Mouse (Mus musculus): ENCODE results near the gene Lhfp. TPM values are rescaled to one million over a fixed set of nuclear protein-coding genes. Genes with fewer than 3 reads are reported as not detected.

The Lhfp gene
- total and polyA plus RNA-seq, 2 experiments, result 10.6 to 15.3 TPM

GRCm38 (mm10) chr3:53292474-53292873 lies 251.1 kb downstream of the Lhfp start:
- no peak for TF ChIP-seq CTCF (IDR thresholded peaks at IDR 0.05; ENCODE audit: low read depth, low read length)
- no peak for TF ChIP-seq POLR2A (IDR thresholded peaks at IDR 0.05; ENCODE audit: extremely low read depth, insufficient read depth, low read length)
- Histone ChIP-seq H3K79me2 (ENCODE audit: control insufficient read depth, insufficient read depth, low read length) (no peaks in the 10 kb centered on the region), H3K4me3 (ENCODE audit: insufficient read depth, low read depth, low read length) (no peak overlapping the region), H3K27ac (replicated peaks; ENCODE audit: insufficient read depth, low read depth, low read length) (no peak overlapping the region), H3K4me1 (ENCODE audit: control insufficient read depth, insufficient read depth, low read length) (no peaks in the 10 kb centered on the region), H3K27me3 (ENCODE audit: control insufficient read depth, insufficient read depth, low read length) (no peaks in the 10 kb centered on the region), H3K9ac (ENCODE audit: low read depth, low read length) (no peak overlapping the region), H3K36me3 (ENCODE audit: control insufficient read depth, insufficient read depth, low read length) (no peaks in the 10 kb centered on the region)
- 75% methylated on average over 3 of the region's 3 CpGs for WGBS
- DNase-seq (ENCODE audit: extremely low read depth, low read depth, low spot score), result no peak

- TF ChIP-seq CTCF (IDR thresholded peaks at IDR 0.05; ENCODE audit: low read depth, low read length), result no peak
- no peak for TF ChIP-seq POLR2A (IDR thresholded peaks at IDR 0.05; ENCODE audit: extremely low read depth, insufficient read depth, low read length)
- H3K4me1 ChIP-seq (ENCODE audit: control insufficient read depth, insufficient read depth, low read length), result no peaks in the 10 kb centered on the region
- no peak overlapping the region for H3K9ac ChIP-seq (ENCODE audit: low read depth, low read length)
- no peak for DNase-seq (ENCODE audit: extremely low read depth, low read depth, low spot score)
- H3K79me2 ChIP-seq (ENCODE audit: control insufficient read depth, insufficient read depth, low read length), result no peaks in the 10 kb centered on the region
- WGBS, result 89% methylated on average over 4 of the region's 4 CpGs
- no peak overlapping the region for H3K27ac ChIP-seq (replicated peaks; ENCODE audit: insufficient read depth, low read depth, low read length)
- no peaks in the 10 kb centered on the region for H3K36me3 ChIP-seq (ENCODE audit: control insufficient read depth, insufficient read depth, low read length)
- H3K27me3 ChIP-seq (ENCODE audit: control insufficient read depth, insufficient read depth, low read length), result no peaks in the 10 kb centered on the region
- H3K4me3 ChIP-seq (ENCODE audit: insufficient read depth, low read depth, low read length), result no peak overlapping the region
These were observed 251.7 kb downstream of the Lhfp start for GRCm38 (mm10) chr3:53292979-53293378.

GRCm38 (mm10) chr3:53293901-53294433 lies 252.6 kb downstream of the Lhfp start:
- H3K4me1 ChIP-seq (ENCODE audit: control insufficient read depth, insufficient read depth, low read length), result no peaks in the 10 kb centered on the region
- H3K36me3 ChIP-seq (ENCODE audit: control insufficient read depth, insufficient read depth, low read length), result no peaks in the 10 kb centered on the region
- H3K79me2 ChIP-seq (ENCODE audit: control insufficient read depth, insufficient read depth, low read length), result no peaks in the 10 kb centered on the region
- H3K9ac ChIP-seq (ENCODE audit: low read depth, low read length), result no peak overlapping the region
- H3K27ac ChIP-seq (replicated peaks; ENCODE audit: insufficient read depth, low read depth, low read length), result no peak overlapping the region
- no peak for DNase-seq (ENCODE audit: extremely low read depth, low read depth, low spot score)
- no peak overlapping the region for H3K4me3 ChIP-seq (ENCODE audit: insufficient read depth, low read depth, low read length)
- 78% methylated on average over 4 of the region's 4 CpGs for WGBS
- no peaks in the 10 kb centered on the region for H3K27me3 ChIP-seq (ENCODE audit: control insufficient read depth, insufficient read depth, low read length)
- no peak for TF ChIP-seq CTCF (IDR thresholded peaks at IDR 0.05; ENCODE audit: low read depth, low read length)
- TF ChIP-seq POLR2A (IDR thresholded peaks at IDR 0.05; ENCODE audit: extremely low read depth, insufficient read depth, low read length), result no peak

- Histone ChIP-seq H3K4me1 (ENCODE audit: control insufficient read depth, insufficient read depth, low read length) (no peaks in the 10 kb centered on the region), H3K4me3 (ENCODE audit: insufficient read depth, low read depth, low read length) (no peak overlapping the region), H3K27me3 (ENCODE audit: control insufficient read depth, insufficient read depth, low read length) (no peaks in the 10 kb centered on the region), H3K27ac (replicated peaks; ENCODE audit: insufficient read depth, low read depth, low read length) (no peak overlapping the region), H3K36me3 (ENCODE audit: control insufficient read depth, insufficient read depth, low read length) (no peaks in the 10 kb centered on the region), H3K79me2 (ENCODE audit: control insufficient read depth, insufficient read depth, low read length) (no peaks in the 10 kb centered on the region), H3K9ac (ENCODE audit: low read depth, low read length) (no peak overlapping the region)
- TF ChIP-seq POLR2A (IDR thresholded peaks at IDR 0.05; ENCODE audit: extremely low read depth, insufficient read depth, low read length) (no peak), CTCF (IDR thresholded peaks at IDR 0.05; ENCODE audit: low read depth, low read length) (no peak)
- no peak for DNase-seq (ENCODE audit: extremely low read depth, low read depth, low spot score)
- WGBS, result 84% methylated on average over 6 of the region's 6 CpGs
These were observed 253.5 kb downstream of the Lhfp start for GRCm38 (mm10) chr3:53294855-53295254.

- no peaks in the 10 kb centered on the region for H3K4me1 ChIP-seq (ENCODE audit: control insufficient read depth, insufficient read depth, low read length)
- WGBS, result 61% methylated on average over 5 of the region's 5 CpGs
These were observed 260.5 kb downstream of the Lhfp start for GRCm38 (mm10) chr3:53301866-53302265.

GRCm38 (mm10) chr3:53304123-53304900 lies 263.0 kb downstream of the Lhfp start:
- 84% methylated on average over 4 of the region's 4 CpGs for WGBS
- Histone ChIP-seq H3K36me3 (ENCODE audit: control insufficient read depth, insufficient read depth, low read length) (no peaks in the 10 kb centered on the region), H3K79me2 (ENCODE audit: control insufficient read depth, insufficient read depth, low read length) (no peaks in the 10 kb centered on the region), H3K4me1 (ENCODE audit: control insufficient read depth, insufficient read depth, low read length) (no peaks in the 10 kb centered on the region), H3K4me3 (ENCODE audit: insufficient read depth, low read depth, low read length) (no peak overlapping the region), H3K9ac (ENCODE audit: low read depth, low read length) (no peak overlapping the region), H3K27ac (replicated peaks; ENCODE audit: insufficient read depth, low read depth, low read length) (no peak overlapping the region), H3K27me3 (ENCODE audit: control insufficient read depth, insufficient read depth, low read length) (no peaks in the 10 kb centered on the region)
- no peak for DNase-seq (ENCODE audit: extremely low read depth, low read depth, low spot score)
- TF ChIP-seq CTCF (IDR thresholded peaks at IDR 0.05; ENCODE audit: low read depth, low read length) (no peak), POLR2A (IDR thresholded peaks at IDR 0.05; ENCODE audit: extremely low read depth, insufficient read depth, low read length) (no peak)

More at GRCm38 (mm10) chr3:53301866-53302265, 260.5 kb downstream of the Lhfp start:
- Histone ChIP-seq H3K9ac (ENCODE audit: low read depth, low read length) (no peak overlapping the region), H3K4me3 (ENCODE audit: insufficient read depth, low read depth, low read length) (no peak overlapping the region), H3K36me3 (ENCODE audit: control insufficient read depth, insufficient read depth, low read length) (no peaks in the 10 kb centered on the region), H3K27me3 (ENCODE audit: control insufficient read depth, insufficient read depth, low read length) (no peaks in the 10 kb centered on the region), H3K27ac (replicated peaks; ENCODE audit: insufficient read depth, low read depth, low read length) (no peak overlapping the region), H3K79me2 (ENCODE audit: control insufficient read depth, insufficient read depth, low read length) (no peaks in the 10 kb centered on the region)
- DNase-seq (ENCODE audit: extremely low read depth, low read depth, low spot score), result no peak
- TF ChIP-seq POLR2A (IDR thresholded peaks at IDR 0.05; ENCODE audit: extremely low read depth, insufficient read depth, low read length) (no peak), CTCF (IDR thresholded peaks at IDR 0.05; ENCODE audit: low read depth, low read length) (no peak)
